Mouse (Mus musculus) stomach, postnatal 0 days (tissue): ENCODE data around the gene Zfand5. TPM values are rescaled to one million over a fixed set of nuclear protein-coding genes. Genes with fewer than 3 reads are reported as not detected.

ENCODE experiments used
- ATAC-seq: fragments of 200-750 bp; cut with Nextera tagmentation; 2 replicates; pipeline ENCODE4 v1.8.0; 2017; ENCODE audit not compliant: low FRiP score, low TSS enrichment
- DNase-seq: peaks from one replicate; pipeline ENCODE4 v3.0.0-alpha.2; 2016; ENCODE audit warnings: low spot score
- H3K27ac ChIP-seq: fragments of 300-500 bp; sonication (generic); replicated peaks from 2 replicates; pipeline ENCODE4 v1.5.1; 2014; ENCODE audit warnings: mild to moderate bottlenecking, control low read depth
- H3K27me3 ChIP-seq: fragments of 300-500 bp; sonication (generic); 2 replicates; pipeline ENCODE4 v1.6.1; 2014; ENCODE audit warnings: low read length; ENCODE audit not compliant: control insufficient read depth, insufficient read depth
- H3K36me3 ChIP-seq: fragments of 300-500 bp; sonication (generic); 2 replicates; pipeline ENCODE4 v1.6.1; 2014; ENCODE audit warnings: low read length, mixed read lengths; ENCODE audit not compliant: control insufficient read depth, insufficient read depth
- H3K4me1 ChIP-seq: fragments of 300-500 bp; sonication (generic); replicated peaks from 2 replicates; pipeline ENCODE4 v1.6.1; 2014; ENCODE audit warnings: antibody characterized with exemption; ENCODE audit not compliant: control insufficient read depth, insufficient read depth
- H3K4me2 ChIP-seq: fragments of 300-500 bp; sonication (generic); replicated peaks from 2 replicates; pipeline ENCODE4 v1.6.1; 2014; ENCODE audit warnings: low read depth, mild to moderate bottlenecking, control low read depth, moderate library complexity
- H3K4me3 ChIP-seq: fragments of 300-500 bp; sonication (generic); 2 replicates; pipeline ENCODE4 v1.5.1; 2014; ENCODE audit warnings: low read depth, low read length, control low read depth
- H3K9ac ChIP-seq: fragments of 300-500 bp; sonication (generic); 2 replicates; pipeline ENCODE4 v1.6.1; 2014; ENCODE audit warnings: mild to moderate bottlenecking, low read length, control low read depth, mixed read lengths
- H3K9me3 ChIP-seq: fragments of 300-500 bp; sonication (generic); 2 replicates; pipeline ENCODE4 v1.6.1; 2016; ENCODE audit warnings: low read length; ENCODE audit not compliant: control insufficient read depth
- CTCF ChIP-seq: IDR thresholded peaks from 2 replicates; pipeline ENCODE4 v1.5.1; 2016; ENCODE audit warnings: antibody characterized with exemption, low read depth, mild to moderate bottlenecking, moderate library complexity
- EP300 ChIP-seq: optimal IDR thresholded peaks from 2 replicates; pipeline ENCODE3; 2016; ENCODE audit warnings: antibody characterized with exemption
- WGBS: fragments of 180-500 bp; shearing (Covaris S2); extraction: QIAGEN DNeasy Blood & Tissue Kit; methylation state at CpG from one replicate; pipeline ENCODE4 v1.1.7; 2014; 5-methylcytosine and 5-hydroxymethylcytosine counted together
- polyA plus RNA-seq: library from polyadenylated mRNA; unstranded; fragments of >200 nt; fragmentation: Nextera tagmentation; extraction: Ambion mirVana; gene quantifications from 2 replicates; pipeline ENCODE4 v1.2.1, GENCODE M21; 2015

Zfand5 gene
- polyA plus RNA-seq, 1 experiment from 2014 or later = 82.5 TPM

DNA sequence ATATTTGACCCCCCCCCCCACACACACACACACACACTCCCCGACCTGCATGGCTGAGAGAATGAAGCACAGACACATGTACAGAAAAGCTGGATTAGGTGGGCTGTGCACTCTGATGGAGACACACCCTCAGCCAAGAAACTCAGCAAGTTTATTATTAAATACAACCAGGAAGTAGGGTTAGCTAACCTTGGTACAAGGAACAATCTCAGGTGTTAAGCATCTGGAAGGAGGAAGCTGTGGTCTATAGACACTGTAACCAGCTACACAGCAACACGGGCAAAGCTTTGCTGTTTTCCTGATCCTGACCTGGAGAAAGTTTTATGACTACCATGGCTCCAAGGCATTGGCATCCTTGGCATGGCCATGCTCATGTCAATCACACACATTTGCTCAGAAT lies 12.6 kb upstream of the Zfand5 start:
- TF ChIP-seq CTCF (no peak), EP300 (no peak)
- no peak overlapping the region for H3K4me3 ChIP-seq
- no peaks in the 10 kb centered on the region for H3K36me3 ChIP-seq
- H3K4me1 ChIP-seq = no peaks in the 10 kb centered on the region
- WGBS = 70% methylated on average over 2 of the region's 2 CpGs
- DNase-seq (no peak), ATAC-seq (peak; percentile 67; the same call in 1 of the 2 replicates)
- H3K27ac ChIP-seq = 0 out of 2 replicates have a peak overlapping the region, but pooled peaks have one; percentile 53
- H3K27me3 ChIP-seq = no peaks in the 10 kb centered on the region
- no peaks in the 10 kb centered on the region for H3K9me3 ChIP-seq
- H3K4me2 ChIP-seq = no peak overlapping the region
- H3K9ac ChIP-seq = no peak overlapping the region

GRCm38 (mm10) chr19:21260280-21260679 lies 11.8 kb upstream of the Zfand5 start:
- H3K4me3 ChIP-seq = no peak overlapping the region
- peak; percentile 78; the same call in 1 of the 2 replicates for ATAC-seq
- no peaks in the 10 kb centered on the region for H3K27me3 ChIP-seq

GRCm38 (mm10) chr19:21271186-21271585 lies 892 bp upstream of the Zfand5 start:
- peak overlapping the region; percentile 97 for H3K4me3 ChIP-seq
- no peaks in the 10 kb centered on the region for H3K27me3 ChIP-seq
- ATAC-seq (no peak), DNase-seq (peak; percentile 29)
- WGBS = 21% methylated on average over 8 of the region's 8 CpGs
- peak overlapping the region; percentile 78 for H3K9ac ChIP-seq
- no peaks in the 10 kb centered on the region for H3K9me3 ChIP-seq
- H3K36me3 ChIP-seq = no peaks in the 10 kb centered on the region
- TF ChIP-seq EP300 (no peak), CTCF (no peak)
- peak overlapping the region; percentile 100 for H3K27ac ChIP-seq
- peak overlapping the region; percentile 75 for H3K4me2 ChIP-seq
- H3K4me1 ChIP-seq = peaks cover 3% of the 10 kb centered on the region; the same call in 1 of the 2 replicates

More at GRCm38 (mm10) chr19:21260280-21260679, 11.8 kb upstream of the Zfand5 start:
- TF ChIP-seq CTCF (no peak), EP300 (no peak)
- no peaks in the 10 kb centered on the region for H3K36me3 ChIP-seq
- DNase-seq = no peak
- no peak overlapping the region for H3K27ac ChIP-seq
- H3K4me1 ChIP-seq = no peaks in the 10 kb centered on the region
- H3K9ac ChIP-seq = no peak overlapping the region
- H3K4me2 ChIP-seq = no peak overlapping the region
- no peaks in the 10 kb centered on the region for H3K9me3 ChIP-seq

- H3K4me3 ChIP-seq = peak overlapping the region; percentile 97
- DNase-seq = peak; percentile 77
- peak overlapping the region; percentile 100 for H3K9ac ChIP-seq
- H3K27ac ChIP-seq = peak overlapping the region; percentile 100
- no peaks in the 10 kb centered on the region for H3K27me3 ChIP-seq
- peaks cover 3% of the 10 kb centered on the region; the same call in 1 of the 2 replicates for H3K4me1 ChIP-seq
- peak; percentile 62 for ATAC-seq
- H3K9me3 ChIP-seq = no peaks in the 10 kb centered on the region
- TF ChIP-seq CTCF (no peak), EP300 (no peak)
- H3K4me2 ChIP-seq = peak overlapping the region; percentile 53
- under 1% methylated on average over 63 of the region's 66 CpGs for WGBS
- peaks cover 3% of the 10 kb centered on the region; the same call in 1 of the 2 replicates for H3K36me3 ChIP-seq
These were observed 692 bp downstream of the Zfand5 start for GRCm38 (mm10) chr19:21272655-21273284.

DNA sequence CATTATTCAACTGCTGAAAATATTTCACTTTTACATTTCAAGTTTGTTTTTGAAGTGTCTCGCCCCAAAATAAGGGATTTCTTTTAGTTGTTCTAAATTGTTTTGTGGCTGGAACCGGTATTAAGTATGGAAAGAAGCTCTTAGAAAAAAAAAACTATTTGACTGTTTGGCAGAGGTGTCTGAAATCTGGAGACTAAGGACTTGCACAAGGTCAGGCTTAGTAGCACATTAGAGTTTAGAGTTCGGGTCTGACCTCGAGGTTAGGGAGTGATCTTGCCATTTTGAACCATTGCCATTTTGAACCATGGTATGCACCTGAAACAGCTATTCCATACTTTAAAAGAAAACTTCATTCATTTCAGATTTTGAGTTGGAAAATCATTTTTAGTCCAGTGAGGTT lies 1.4 kb downstream of the Zfand5 start:
- peak overlapping the region; percentile 54 for H3K9ac ChIP-seq
- H3K27ac ChIP-seq = peak overlapping the region; percentile 41; the same call in 1 of the 2 replicates
- H3K4me1 ChIP-seq = peaks cover 3% of the 10 kb centered on the region; the same call in 1 of the 2 replicates
- H3K27me3 ChIP-seq = no peaks in the 10 kb centered on the region
- no peaks in the 10 kb centered on the region for H3K9me3 ChIP-seq
- TF ChIP-seq EP300 (no peak), CTCF (no peak)
- ATAC-seq (no peak), DNase-seq (no peak)
- peaks cover 3% of the 10 kb centered on the region; the same call in 1 of the 2 replicates for H3K36me3 ChIP-seq
- under 1% methylated on average over 4 of the region's 4 CpGs for WGBS
- peak overlapping the region; percentile 53 for H3K4me2 ChIP-seq
- H3K4me3 ChIP-seq = peak overlapping the region; percentile 97

GRCm38 (mm10) chr19:21274181-21274591 lies 2.1 kb downstream of the Zfand5 start:
- WGBS = 0% methylated on average over 2 of the region's 2 CpGs
- 0 out of 2 replicates have a peak, but pooled peaks have one; percentile 28 for ATAC-seq
- TF ChIP-seq EP300 (no peak), CTCF (no peak)

More at GRCm38 (mm10) chr19:21274181-21274591, 2.1 kb downstream of the Zfand5 start:
- Histone ChIP-seq H3K4me1 (peaks cover 3% of the 10 kb centered on the region; the same call in 1 of the 2 replicates), H3K27ac (peak overlapping the region; percentile 67), H3K4me3 (peak overlapping the region; percentile 97), H3K27me3 (no peaks in the 10 kb centered on the region), H3K9me3 (no peaks in the 10 kb centered on the region), H3K4me2 (peak overlapping the region; percentile 53), H3K36me3 (peaks cover 3% of the 10 kb centered on the region; the same call in 1 of the 2 replicates), H3K9ac (peak overlapping the region; percentile 45)
- DNase-seq = peak; percentile 46
